Mouse (Mus musculus): ENCODE data around the gene Nfia. TPM values are rescaled to one million over a fixed set of nuclear protein-coding genes. Genes with fewer than 3 reads are reported as not detected.

The Nfia gene
- polyA plus RNA-seq, 1 experiment from 2014 or later = 9.9 TPM

- peaks cover 8% of the 10 kb centered on the region; the same call in 1 of the 2 replicates for H3K36me3 ChIP-seq (replicated peaks; ENCODE audit: insufficient read depth, low read length)
- DNase-seq (no peak), ATAC-seq (no peak)
- H3K4me1 ChIP-seq (ENCODE audit: insufficient read depth) = no peaks in the 10 kb centered on the region
- H3K9me3 ChIP-seq (ENCODE audit: low read length) = no peaks in the 10 kb centered on the region
- no peak overlapping the region for H3K9ac ChIP-seq (replicated peaks)
- 41% methylated on average over 4 of the region's 4 CpGs for WGBS (ENCODE audit: insufficient replicate concordance)
- H3K4me3 ChIP-seq (ENCODE audit: low read depth, low read length) = no peak overlapping the region
- no peak overlapping the region for H3K4me2 ChIP-seq (ENCODE audit: low read depth, low read length)
- no peaks in the 10 kb centered on the region for H3K27me3 ChIP-seq (ENCODE audit: insufficient read depth, low read length)
- no peak overlapping the region for H3K27ac ChIP-seq (ENCODE audit: low read depth)
- TF ChIP-seq CTCF (IDR thresholded peaks at IDR 0.05; ENCODE audit: low read depth) (no peak), EP300 (IDR thresholded peaks at IDR 0.05; ENCODE audit: low read depth) (no peak)
Observed at GRCm38 (mm10) chr4:98082512-98082911, 310.0 kb downstream of the Nfia start.

GRCm38 (mm10) chr4:98085060-98085459 is 312.5 kb downstream of the Nfia start:
- ATAC-seq = no peak
- 85% methylated on average over 6 of the region's 6 CpGs for WGBS (ENCODE audit: insufficient replicate concordance)

GRCm38 (mm10) chr4:98086976-98087375 is 314.4 kb downstream of the Nfia start:
- ATAC-seq = no peak
- DNase-seq = no peak
- Histone ChIP-seq H3K4me1 (ENCODE audit: insufficient read depth) (peaks cover 7% of the 10 kb centered on the region), H3K9ac (replicated peaks) (no peak overlapping the region), H3K36me3 (replicated peaks; ENCODE audit: insufficient read depth, low read length) (no peaks in the 10 kb centered on the region), H3K4me2 (ENCODE audit: low read depth, low read length) (no peak overlapping the region), H3K27me3 (ENCODE audit: insufficient read depth, low read length) (no peaks in the 10 kb centered on the region), H3K9me3 (ENCODE audit: low read length) (no peaks in the 10 kb centered on the region), H3K27ac (ENCODE audit: low read depth) (no peak overlapping the region), H3K4me3 (ENCODE audit: low read depth, low read length) (no peak overlapping the region)
- no peak for TF ChIP-seq CTCF (IDR thresholded peaks at IDR 0.05; ENCODE audit: low read depth)
- WGBS (ENCODE audit: insufficient replicate concordance) = 46% methylated on average over 4 of the region's 4 CpGs

More at GRCm38 (mm10) chr4:98085060-98085459, 312.5 kb downstream of the Nfia start:
- H3K9ac ChIP-seq (replicated peaks) = no peak overlapping the region
- H3K27me3 ChIP-seq (ENCODE audit: insufficient read depth, low read length) = no peaks in the 10 kb centered on the region
- H3K4me1 ChIP-seq (ENCODE audit: insufficient read depth) = no peaks in the 10 kb centered on the region
- no peak for TF ChIP-seq EP300 (IDR thresholded peaks at IDR 0.05; ENCODE audit: low read depth)
- no peak for TF ChIP-seq CTCF (IDR thresholded peaks at IDR 0.05; ENCODE audit: low read depth)
- H3K36me3 ChIP-seq (replicated peaks; ENCODE audit: insufficient read depth, low read length) = peaks cover 6% of the 10 kb centered on the region; the same call in 1 of the 2 replicates
- H3K4me3 ChIP-seq (ENCODE audit: low read depth, low read length) = no peak overlapping the region
- no peak overlapping the region for H3K27ac ChIP-seq (ENCODE audit: low read depth)
- no peak overlapping the region for H3K4me2 ChIP-seq (ENCODE audit: low read depth, low read length)
- no peaks in the 10 kb centered on the region for H3K9me3 ChIP-seq (ENCODE audit: low read length)
- DNase-seq = no peak

GRCm38 (mm10) chr4:98089985-98090384 is 317.5 kb downstream of the Nfia start:
- H3K4me2 ChIP-seq (ENCODE audit: low read depth, low read length) = no peak overlapping the region
- no peak overlapping the region for H3K9ac ChIP-seq (replicated peaks)
- peak overlapping the region; percentile 44; the same call in 1 of the 2 replicates for H3K27ac ChIP-seq (ENCODE audit: low read depth)
- H3K36me3 ChIP-seq (replicated peaks; ENCODE audit: insufficient read depth, low read length) = no peaks in the 10 kb centered on the region
- DNase-seq = no peak
- H3K4me3 ChIP-seq (ENCODE audit: low read depth, low read length) = no peak overlapping the region
- no peak for TF ChIP-seq CTCF (IDR thresholded peaks at IDR 0.05; ENCODE audit: low read depth)
- no peak for TF ChIP-seq EP300 (IDR thresholded peaks at IDR 0.05; ENCODE audit: low read depth)
- H3K27me3 ChIP-seq (ENCODE audit: insufficient read depth, low read length) = no peaks in the 10 kb centered on the region
- no peak for ATAC-seq
- WGBS (ENCODE audit: insufficient replicate concordance) = 67% methylated on average over 6 of the region's 6 CpGs
- H3K4me1 ChIP-seq (ENCODE audit: insufficient read depth) = peaks cover 17% of the 10 kb centered on the region
- no peaks in the 10 kb centered on the region for H3K9me3 ChIP-seq (ENCODE audit: low read length)

- H3K9ac ChIP-seq (replicated peaks) = no peak overlapping the region
- no peaks in the 10 kb centered on the region for H3K36me3 ChIP-seq (replicated peaks; ENCODE audit: insufficient read depth, low read length)
- H3K4me2 ChIP-seq (ENCODE audit: low read depth, low read length) = no peak overlapping the region
- no peaks in the 10 kb centered on the region for H3K27me3 ChIP-seq (ENCODE audit: insufficient read depth, low read length)
- no peak overlapping the region for H3K27ac ChIP-seq (ENCODE audit: low read depth)
- peaks cover 20% of the 10 kb centered on the region for H3K4me1 ChIP-seq (ENCODE audit: insufficient read depth)
- DNase-seq = no peak
- no peak for TF ChIP-seq EP300 (IDR thresholded peaks at IDR 0.05; ENCODE audit: low read depth)
- no peak for TF ChIP-seq CTCF (IDR thresholded peaks at IDR 0.05; ENCODE audit: low read depth)
- no peak for ATAC-seq
- no peak overlapping the region for H3K4me3 ChIP-seq (ENCODE audit: low read depth, low read length)
- no peaks in the 10 kb centered on the region for H3K9me3 ChIP-seq (ENCODE audit: low read length)
- WGBS (ENCODE audit: insufficient replicate concordance) = 52% methylated on average over 3 of the region's 3 CpGs
Observed at GRCm38 (mm10) chr4:98090586-98090985, 318.1 kb downstream of the Nfia start.

GRCm38 (mm10) chr4:98091368-98091827 is 318.9 kb downstream of the Nfia start:
- WGBS (ENCODE audit: insufficient replicate concordance) = 34% methylated on average over 4 of the region's 4 CpGs
- H3K27ac ChIP-seq (ENCODE audit: low read depth) = peak overlapping the region; percentile 79
- peaks cover 20% of the 10 kb centered on the region for H3K4me1 ChIP-seq (ENCODE audit: insufficient read depth)
- H3K4me3 ChIP-seq (ENCODE audit: low read depth, low read length) = no peak overlapping the region
- no peaks in the 10 kb centered on the region for H3K27me3 ChIP-seq (ENCODE audit: insufficient read depth, low read length)
- TF ChIP-seq CTCF (IDR thresholded peaks at IDR 0.05; ENCODE audit: low read depth) (no peak), EP300 (IDR thresholded peaks at IDR 0.05; ENCODE audit: low read depth) (peak; percentile 33; the same call in 1 of the 2 replicates)
- H3K4me2 ChIP-seq (ENCODE audit: low read depth, low read length) = no peak overlapping the region
- H3K9ac ChIP-seq (replicated peaks) = no peak overlapping the region
- no peaks in the 10 kb centered on the region for H3K36me3 ChIP-seq (replicated peaks; ENCODE audit: insufficient read depth, low read length)
- no peaks in the 10 kb centered on the region for H3K9me3 ChIP-seq (ENCODE audit: low read length)
- DNase-seq = peak; percentile 42
- peak; percentile 81 for ATAC-seq
